Mouse (Mus musculus): ENCODE measurements around the gene Gm17428. TPM values are rescaled to one million over a fixed set of nuclear protein-coding genes. Genes with fewer than 3 reads are reported as not detected.

Gm17428 gene
- total and polyA plus RNA-seq, 3 experiments = not detected

GRCm38 (mm10) chr14:55016876-55017275, 40.1 kb downstream of the Gm17428 start:
- peaks cover 4% of the 10 kb centered on the region in 2 experiments for H3K36me3 ChIP-seq (ENCODE audit: control insufficient read depth in 1 of 2, insufficient read depth in 2 of 2, low read length in 2 of 2)
- H3K9me3 ChIP-seq (replicated peaks; ENCODE audit: insufficient read depth, low read length) = no peaks in the 10 kb centered on the region
- H3K79me2 ChIP-seq (ENCODE audit: control insufficient read depth, insufficient read depth, low read length, poor library complexity) = peaks cover 12% of the 10 kb centered on the region
- H3K27ac ChIP-seq (ENCODE audit: control insufficient read depth, low read depth, low read length) = no peak overlapping the region
- H3K4me1 ChIP-seq (ENCODE audit: control insufficient read depth in 1 of 2, insufficient read depth in 2 of 2, low read length in 2 of 2) = no peaks in the 10 kb centered on the region; a peak in 2 of 4 replicates
- no peak overlapping the region for H3K4me3 ChIP-seq (ENCODE audit: control insufficient read depth in 1 of 2, insufficient read depth in 1 of 2, low read depth in 2 of 2, low read length in 2 of 2)
- no peak for DNase-seq (ENCODE audit: low read depth, low spot score)
- H3K27me3 ChIP-seq (ENCODE audit: control insufficient read depth in 1 of 2, insufficient read depth in 2 of 2, low read length in 2 of 2) = no peaks in the 10 kb centered on the region
- H3K9ac ChIP-seq (ENCODE audit: control insufficient read depth, low read depth, low read length, poor library complexity, severe bottlenecking) = no peak overlapping the region
- TF ChIP-seq JUND (IDR thresholded peaks at IDR 0.05; ENCODE audit: low read depth, low read length) (no peak), BHLHE40 (IDR thresholded peaks at IDR 0.05; ENCODE audit: borderline replicate concordance, low read depth, low read length) (no peak), GABPA (IDR thresholded peaks at IDR 0.05; ENCODE audit: low read depth, low read length) (no peak), KAT2A (conservative IDR thresholded peaks at IDR 0.05; ENCODE audit: low read depth, low read length) (no peak), GATA1 (IDR thresholded peaks at IDR 0.05; ENCODE audit: low read depth, low read length) (no peak), HCFC1 (IDR thresholded peaks at IDR 0.05; ENCODE audit: low read depth, low read length) (no peak), ELF1 (IDR thresholded peaks at IDR 0.05; ENCODE audit: low read depth, low read length) (no peak), CTCF (IDR thresholded peaks at IDR 0.05 in 2 of 3, conservative IDR thresholded peaks at IDR 0.05 in 1 of 3; ENCODE audit: control insufficient read depth in 1 of 3, insufficient read depth in 1 of 3, low read depth in 2 of 3, low read length in 3 of 3, poor library complexity in 1 of 3, severe bottlenecking in 1 of 3) (no peak), ETS1 (IDR thresholded peaks at IDR 0.05; ENCODE audit: low read depth, low read length) (no peak), EP300 (IDR thresholded peaks at IDR 0.05; ENCODE audit: low read depth in 1 of 2, low read length in 2 of 2) (no peak), CHD2 (IDR thresholded peaks at IDR 0.05; ENCODE audit: low read length) (no peak), RCOR1 (IDR thresholded peaks at IDR 0.05; ENCODE audit: low read depth, low read length) (no peak), ZKSCAN1 (IDR thresholded peaks at IDR 0.05; ENCODE audit: low read depth, low read length) (no peak), CHD1 (IDR thresholded peaks at IDR 0.05; ENCODE audit: low read depth, low read length) (no peak), MYB (IDR thresholded peaks at IDR 0.05; ENCODE audit: low read depth, low read length) (no peak), MYC (IDR thresholded peaks at IDR 0.05; ENCODE audit: low read depth, low read length) (no peak)

GRCm38 (mm10) chr14:55020394-55020793, 43.7 kb downstream of the Gm17428 start:
- Histone ChIP-seq H3K4me3 (ENCODE audit: control insufficient read depth in 1 of 2, insufficient read depth in 1 of 2, low read depth in 2 of 2, low read length in 2 of 2) (no peak overlapping the region), H3K27me3 (ENCODE audit: control insufficient read depth in 1 of 2, insufficient read depth in 2 of 2, low read length in 2 of 2) (no peaks in the 10 kb centered on the region), H3K79me2 (ENCODE audit: control insufficient read depth, insufficient read depth, low read length, poor library complexity) (peaks cover 12% of the 10 kb centered on the region), H3K4me1 (ENCODE audit: control insufficient read depth in 1 of 2, insufficient read depth in 2 of 2, low read length in 2 of 2) (no peaks in the 10 kb centered on the region; a peak in 2 of 4 replicates), H3K9ac (ENCODE audit: control insufficient read depth, low read depth, low read length, poor library complexity, severe bottlenecking) (no peak overlapping the region), H3K9me3 (replicated peaks; ENCODE audit: insufficient read depth, low read length) (no peaks in the 10 kb centered on the region), H3K27ac (ENCODE audit: control insufficient read depth, low read depth, low read length) (no peak overlapping the region), H3K36me3 (ENCODE audit: control insufficient read depth in 1 of 2, insufficient read depth in 2 of 2, low read length in 2 of 2) (peaks cover 0 to 6% of the 10 kb centered on the region in 2 experiments; a peak in 2 of 4 replicates)
- no peak for TF ChIP-seq UBTF (IDR thresholded peaks at IDR 0.05; ENCODE audit: borderline replicate concordance, insufficient read depth, low read depth, low read length)
- TF ChIP-seq POLR2AphosphoS5 (IDR thresholded peaks at IDR 0.05; ENCODE audit: borderline replicate concordance, low read depth, low read length) = no peak
- TF ChIP-seq ELF1 (IDR thresholded peaks at IDR 0.05; ENCODE audit: low read depth, low read length) = no peak
- TF ChIP-seq SIN3A (IDR thresholded peaks at IDR 0.05; ENCODE audit: low read length) = no peak
- no peak for TF ChIP-seq MYC (IDR thresholded peaks at IDR 0.05; ENCODE audit: low read depth, low read length)
- TF ChIP-seq GATA1 (IDR thresholded peaks at IDR 0.05; ENCODE audit: low read depth, low read length) = no peak
- TF ChIP-seq NELFE (IDR thresholded peaks at IDR 0.05; ENCODE audit: low read depth, low read length) = no peak
- no peak for TF ChIP-seq ZNF384 (IDR thresholded peaks at IDR 0.05; ENCODE audit: low read depth, low read length)
- no peak for TF ChIP-seq POLR2AphosphoS2 (IDR thresholded peaks at IDR 0.05; ENCODE audit: low read length)
- TF ChIP-seq RAD21 (IDR thresholded peaks at IDR 0.05; ENCODE audit: low read depth, low read length) = no peak
- no peak for TF ChIP-seq ETS1 (IDR thresholded peaks at IDR 0.05; ENCODE audit: low read depth, low read length)
- no peak for TF ChIP-seq SMC3 (IDR thresholded peaks at IDR 0.05; ENCODE audit: low read depth, low read length)
- TF ChIP-seq JUND (IDR thresholded peaks at IDR 0.05; ENCODE audit: low read depth, low read length) = no peak
- no peak for TF ChIP-seq TAL1 (IDR thresholded peaks at IDR 0.05; ENCODE audit: low read length)
- no peak for TF ChIP-seq TCF12 (IDR thresholded peaks at IDR 0.05; ENCODE audit: low read depth, low read length)
- no peak for TF ChIP-seq MAX (IDR thresholded peaks at IDR 0.05; ENCODE audit: low read length)
- no peak for TF ChIP-seq MYB (IDR thresholded peaks at IDR 0.05; ENCODE audit: low read depth, low read length)
- no peak for TF ChIP-seq ZKSCAN1 (IDR thresholded peaks at IDR 0.05; ENCODE audit: low read depth, low read length)
- DNase-seq (ENCODE audit: low read depth, low spot score) = no peak

Measured in MEL (cell line).